Mouse (Mus musculus) spleen, postnatal 10 days (tissue): ENCODE data around the gene Prss56.
A peak's percentile ranks its signal among the peaks of the same experiment; 100 is the strongest.

Experiments
- DNase-seq, 2 experiments: peaks; one replicate each; pipeline ENCODE4 v3.0.0; 2021 to 2022; ENCODE audit warnings: low spot score in 2 of 2

Gene Prss56

DNA sequence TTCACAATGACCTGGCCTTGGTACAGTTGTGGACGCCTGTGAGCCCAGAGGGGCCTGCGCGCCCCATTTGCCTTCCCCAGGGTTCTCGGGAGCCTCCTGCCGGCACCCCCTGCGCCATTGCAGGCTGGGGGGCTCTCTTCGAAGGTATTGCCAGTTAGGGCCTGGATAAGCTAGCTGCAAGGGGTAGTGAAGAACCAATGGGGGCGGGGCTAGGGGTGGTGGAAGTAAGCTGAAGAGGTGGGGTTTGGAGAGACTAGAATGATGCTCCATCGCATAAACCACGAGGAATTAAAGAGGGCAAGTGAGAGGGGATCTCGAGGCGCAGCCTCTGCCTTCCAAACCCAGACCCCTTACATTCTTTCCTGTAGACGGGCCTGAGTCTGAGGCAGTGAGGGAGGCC, 2.4 kb downstream of the Prss56 start:
- peak in 1 of 2 experiments; percentile 23 for DNase-seq

DNA sequence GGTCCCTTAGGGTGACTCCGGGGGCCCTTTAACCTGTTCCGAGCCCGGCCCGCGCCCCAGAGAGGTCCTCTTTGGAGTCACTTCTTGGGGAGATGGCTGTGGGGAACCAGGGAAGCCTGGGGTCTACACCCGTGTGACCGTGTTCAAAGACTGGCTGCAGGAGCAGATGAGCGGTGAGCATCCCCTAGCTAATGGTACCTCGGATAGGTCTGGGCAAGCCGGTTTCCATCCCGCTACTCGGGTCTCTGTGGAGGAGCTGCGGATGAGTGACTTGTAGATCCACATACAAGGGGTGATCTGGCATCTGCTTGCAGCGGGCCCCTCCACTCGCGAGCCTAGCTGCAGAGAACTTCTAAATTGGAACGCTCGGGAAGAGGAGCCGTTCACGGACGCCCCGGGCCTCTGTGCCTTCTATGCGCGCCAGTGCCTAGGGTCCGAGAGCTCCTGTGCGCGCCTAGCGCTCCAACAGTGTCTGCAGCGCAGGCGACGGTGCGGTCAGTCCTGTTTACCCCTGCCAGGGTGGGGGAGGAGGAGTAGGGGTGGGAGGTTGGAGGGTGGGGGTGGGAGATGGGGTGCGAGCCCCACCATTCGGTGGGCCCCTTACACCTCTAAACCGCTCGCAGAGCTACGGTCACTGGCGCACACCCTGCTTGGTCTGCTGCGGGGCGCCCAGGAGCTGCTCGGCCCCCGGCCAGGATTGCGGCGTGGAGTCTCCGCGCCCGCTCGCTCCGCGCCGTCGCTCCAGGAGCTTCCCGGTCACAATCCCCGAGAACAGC, 3.3 kb downstream of the Prss56 start:
- DNase-seq, result no peak

DNA sequence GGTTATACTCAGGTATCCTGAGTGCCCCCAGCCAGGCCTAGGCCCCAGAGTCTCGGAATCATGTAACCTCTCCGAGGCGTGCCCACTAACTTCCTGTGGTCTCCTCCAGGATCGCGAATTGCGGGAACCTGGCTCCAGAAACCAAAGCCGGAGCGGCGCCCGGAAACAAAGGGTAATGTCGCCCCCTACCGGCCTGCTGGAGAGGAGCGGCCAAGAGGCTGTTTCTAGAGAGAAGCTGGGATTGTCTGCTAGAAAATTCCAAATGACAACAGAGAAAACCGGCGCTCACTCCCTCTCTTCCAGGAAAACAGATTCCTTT, 3.9 kb downstream of the Prss56 start:
- peak; percentile 38 to 73 for DNase-seq

DNA sequence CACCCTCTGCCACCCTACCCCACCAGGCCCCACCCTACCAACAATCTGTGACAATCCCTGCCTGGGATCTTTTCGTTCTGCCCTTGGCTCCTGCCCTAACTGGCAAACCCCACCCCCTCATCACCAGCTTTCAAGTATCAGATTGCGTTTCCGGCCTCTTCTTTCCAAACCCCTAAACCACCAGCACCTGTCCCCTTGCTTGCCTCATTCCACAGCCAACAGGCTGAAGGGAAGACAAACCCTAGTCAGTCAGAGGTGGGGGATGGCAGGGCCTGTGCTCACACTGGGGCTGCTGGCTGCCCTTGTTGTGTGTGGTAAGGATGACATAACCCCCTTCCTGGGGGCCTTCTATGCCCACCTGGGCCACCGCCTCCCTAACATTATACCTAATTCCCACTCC, 7.3 kb downstream of the Prss56 start, which contains the start of gene Chrnd:
TSS of gene Chrnd (plus strand) at position 179 of the 400 bp plus-strand sequence.
- DNase-seq, result no peak

DNA sequence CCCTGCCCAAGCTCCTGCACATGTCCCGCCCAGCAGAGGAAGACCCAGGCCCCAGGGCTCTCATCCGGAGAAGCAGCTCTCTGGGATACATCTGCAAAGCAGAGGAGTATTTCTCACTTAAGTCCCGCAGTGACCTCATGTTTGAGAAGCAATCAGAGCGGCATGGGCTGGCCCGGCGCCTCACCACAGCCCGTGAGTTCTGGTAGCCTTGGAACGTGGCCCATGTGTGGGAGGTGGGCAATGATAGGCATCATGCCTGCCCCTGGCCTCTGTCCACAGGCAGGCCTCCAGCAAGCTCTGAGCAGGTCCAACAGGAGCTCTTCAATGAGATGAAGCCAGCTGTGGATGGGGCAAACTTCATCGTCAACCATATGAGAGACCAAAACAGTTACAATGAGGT, 14.2 kb downstream of the Prss56 start:
- DNase-seq, result no peak

DNA sequence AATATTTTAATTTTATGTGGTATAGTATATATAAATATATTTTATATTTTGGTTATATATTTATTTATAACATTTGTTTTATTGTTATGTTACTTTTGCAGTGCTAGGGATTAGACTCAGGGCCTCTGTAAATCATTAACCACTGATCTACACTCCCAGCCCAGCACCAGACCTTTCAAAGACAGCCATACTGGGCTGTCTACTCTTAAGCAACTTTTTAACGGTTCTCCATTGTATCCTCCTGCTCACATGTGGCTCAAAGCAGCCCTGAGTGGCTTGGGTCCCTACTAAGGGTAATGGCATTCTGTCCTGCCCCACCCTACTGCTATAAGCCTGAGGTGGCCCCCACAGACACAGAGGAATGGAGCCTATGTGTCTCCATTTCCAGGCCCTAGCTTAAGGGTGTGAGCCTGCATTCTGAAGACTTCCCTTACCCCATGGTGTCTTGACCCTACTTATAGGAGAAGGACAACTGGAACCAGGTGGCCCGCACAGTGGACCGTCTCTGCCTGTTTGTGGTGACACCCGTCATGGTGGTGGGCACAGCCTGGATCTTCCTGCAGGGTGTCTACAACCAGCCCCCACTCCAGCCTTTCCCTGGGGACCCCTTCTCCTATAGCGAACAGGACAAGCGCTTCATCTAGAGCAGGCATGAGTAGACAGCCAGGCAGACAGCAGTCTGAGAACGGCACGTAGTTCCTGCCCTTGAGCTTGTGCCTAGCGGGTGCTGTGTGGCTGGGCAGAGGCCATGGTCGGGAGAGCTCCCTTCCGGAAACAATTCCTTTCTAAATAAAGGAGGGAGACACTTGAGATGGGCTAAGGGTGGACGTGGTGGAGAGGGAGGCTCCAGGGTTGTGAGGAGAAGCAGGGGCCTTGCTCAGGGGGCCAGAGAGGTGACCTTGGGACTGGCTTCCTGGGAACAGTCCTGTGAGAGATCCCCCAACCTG, 15.3 kb downstream of the Prss56 start:
- DNase-seq, result no peak

DNA sequence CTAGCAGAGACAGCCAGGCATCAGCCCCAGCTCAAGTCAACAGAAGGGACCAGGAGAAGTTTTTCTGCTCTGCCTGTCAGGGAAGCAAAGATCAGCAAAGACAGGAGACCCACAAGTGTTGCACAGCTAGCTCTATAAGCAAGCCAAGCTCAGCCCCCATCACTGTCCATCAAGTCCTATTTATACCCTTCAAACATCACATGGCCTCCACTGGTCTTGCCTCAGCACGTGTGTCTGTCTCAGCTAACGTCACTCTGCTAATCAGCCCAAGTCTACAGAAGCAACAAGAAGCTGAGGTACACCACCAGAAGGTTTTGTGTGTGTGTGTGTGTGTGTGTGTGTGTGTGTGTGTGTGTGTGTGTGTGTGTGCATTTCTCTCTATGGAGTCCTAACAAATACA, 17.7 kb downstream of the Prss56 start:
- no peak for DNase-seq

DNA sequence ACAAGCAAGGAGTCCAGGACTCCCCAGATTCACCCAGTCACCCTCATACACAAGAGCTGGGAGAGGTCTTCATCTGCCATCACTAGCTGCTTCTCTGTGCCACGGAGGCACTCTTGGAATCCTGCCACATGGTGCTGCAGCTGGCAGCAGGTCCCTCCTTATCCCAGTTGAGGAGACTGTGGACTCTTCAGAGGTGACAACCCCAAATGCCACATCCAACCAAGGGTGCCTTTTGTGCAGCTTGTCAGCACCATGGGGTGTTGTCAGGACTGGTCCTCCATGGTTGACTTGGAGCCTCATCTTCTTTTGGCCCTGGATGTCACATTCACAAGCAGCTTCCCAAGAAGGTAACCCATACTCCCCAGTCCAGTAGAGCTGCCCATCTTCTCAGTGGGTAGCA, 18.7 kb downstream of the Prss56 start:
- no peak for DNase-seq

DNA sequence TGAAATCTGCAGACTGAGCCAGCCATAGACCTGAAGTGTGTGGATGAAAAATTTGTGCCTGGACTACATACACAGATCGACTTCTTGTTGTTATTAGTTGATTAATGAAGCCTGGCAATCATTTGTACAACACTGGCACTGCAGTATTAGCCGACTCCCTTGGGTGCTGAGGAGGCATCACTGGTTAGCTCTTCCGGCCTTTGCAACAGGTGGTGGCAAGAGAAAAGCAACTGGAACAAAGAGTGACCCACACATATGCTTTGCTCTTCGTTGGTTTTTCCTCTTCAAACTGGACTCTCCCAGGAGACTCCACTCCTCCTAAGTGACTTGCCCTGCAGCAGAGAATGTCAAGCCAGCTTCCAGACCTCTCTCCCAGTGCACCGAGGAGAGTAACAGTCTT, 20.7 kb downstream of the Prss56 start:
- no peak for DNase-seq

DNA sequence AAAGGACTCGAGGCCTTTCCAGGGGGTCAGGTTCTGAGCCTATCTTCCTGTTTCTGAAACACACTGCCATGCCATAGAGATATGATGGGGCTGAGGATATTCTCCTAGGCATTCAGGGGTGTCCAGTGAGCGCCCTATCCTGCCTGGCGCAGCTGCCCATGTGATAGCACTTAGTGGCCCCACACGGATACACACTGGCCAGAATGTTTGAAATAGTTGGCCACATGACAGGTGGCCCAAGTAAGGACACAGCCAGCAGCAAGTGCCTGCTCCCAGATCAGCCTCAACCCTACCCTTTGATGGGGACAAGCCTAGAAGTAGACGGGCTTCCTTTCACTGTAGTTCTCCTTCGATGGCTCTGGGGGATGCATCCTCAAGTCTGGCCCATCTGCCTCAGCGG, 21.4 kb downstream of the Prss56 start, which contains the start of gene Chrng:
TSS of gene Chrng (plus strand) at position 193 of the 400 bp plus-strand sequence.
- no peak for DNase-seq

DNA sequence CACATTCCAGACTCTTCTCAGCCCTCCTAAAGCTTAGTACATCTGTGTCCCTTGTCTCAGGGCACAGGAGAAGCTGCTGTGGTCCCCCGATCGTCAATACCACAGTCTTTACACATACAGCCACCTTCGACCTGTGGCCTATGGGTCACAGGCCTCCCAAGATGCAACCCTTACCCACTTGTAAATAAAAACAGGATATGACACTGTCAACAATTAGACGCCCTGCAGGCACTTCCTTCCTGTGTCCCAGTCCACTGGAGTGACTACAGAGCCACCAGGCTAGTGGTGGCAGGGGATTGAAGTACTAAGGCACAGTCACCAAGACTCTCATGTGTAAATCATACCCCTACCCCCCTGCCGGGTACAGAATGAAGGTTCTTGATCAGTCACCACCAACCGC, 21.9 kb downstream of the Prss56 start:
- DNase-seq, result no peak

DNA sequence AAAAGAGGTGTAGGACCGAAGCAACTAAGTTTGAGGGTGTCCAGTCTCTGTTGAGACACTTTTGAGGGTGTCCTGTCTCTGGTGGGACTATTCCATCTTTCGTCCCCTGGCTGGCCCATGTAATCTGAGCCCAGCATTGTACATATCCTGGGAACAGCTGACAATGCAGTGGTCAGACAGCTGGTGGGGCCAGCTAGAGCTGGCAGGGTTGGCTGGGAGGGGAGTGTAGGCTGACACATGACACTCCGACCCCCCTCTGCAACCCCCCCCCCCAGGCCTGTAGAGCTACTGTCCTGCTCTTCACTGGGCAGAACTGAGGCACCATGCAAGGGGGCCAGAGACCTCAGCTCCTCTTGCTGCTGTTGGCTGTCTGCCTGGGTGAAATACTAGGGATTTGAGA, 22.4 kb downstream of the Prss56 start:
- no peak for DNase-seq

DNA sequence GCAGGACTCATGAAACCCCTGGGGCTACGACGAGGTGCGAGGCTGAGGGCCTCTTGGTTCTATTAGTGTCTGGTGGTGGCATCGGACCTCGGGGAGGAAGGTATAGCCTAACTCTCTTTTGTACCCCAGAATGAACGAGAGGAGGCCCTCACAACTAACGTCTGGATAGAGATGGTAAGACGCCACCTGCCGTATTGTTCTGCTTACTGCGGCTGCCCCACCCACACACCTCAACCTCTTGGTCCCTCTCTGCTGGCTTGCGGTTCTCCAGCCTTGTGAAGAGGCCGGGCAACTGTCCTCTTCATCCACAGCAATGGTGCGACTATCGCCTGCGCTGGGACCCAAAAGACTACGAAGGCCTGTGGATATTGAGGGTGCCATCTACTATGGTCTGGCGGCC, 23.2 kb downstream of the Prss56 start:
- peak in 1 of 2 experiments; percentile 51 for DNase-seq

DNA sequence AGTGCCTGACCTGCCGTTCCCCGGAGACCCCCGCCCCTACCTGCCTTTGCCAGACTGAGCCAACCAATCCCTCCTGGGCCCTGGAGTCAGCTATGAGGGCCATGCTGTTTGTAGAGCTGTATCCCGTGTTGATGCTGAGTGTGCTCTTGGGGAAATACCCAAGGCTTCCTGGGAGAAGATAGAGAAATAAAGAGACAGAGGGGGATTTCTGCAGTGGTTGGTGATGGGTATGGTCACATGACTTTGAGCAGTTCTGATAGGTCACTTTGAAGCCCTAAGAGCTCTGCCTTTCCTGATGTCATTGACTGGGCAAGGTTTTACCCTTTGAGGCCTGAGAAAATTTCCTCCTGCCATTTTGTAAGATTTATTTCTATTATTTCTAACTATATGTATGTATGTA, 28.3 kb downstream of the Prss56 start:
- no peak for DNase-seq

DNA sequence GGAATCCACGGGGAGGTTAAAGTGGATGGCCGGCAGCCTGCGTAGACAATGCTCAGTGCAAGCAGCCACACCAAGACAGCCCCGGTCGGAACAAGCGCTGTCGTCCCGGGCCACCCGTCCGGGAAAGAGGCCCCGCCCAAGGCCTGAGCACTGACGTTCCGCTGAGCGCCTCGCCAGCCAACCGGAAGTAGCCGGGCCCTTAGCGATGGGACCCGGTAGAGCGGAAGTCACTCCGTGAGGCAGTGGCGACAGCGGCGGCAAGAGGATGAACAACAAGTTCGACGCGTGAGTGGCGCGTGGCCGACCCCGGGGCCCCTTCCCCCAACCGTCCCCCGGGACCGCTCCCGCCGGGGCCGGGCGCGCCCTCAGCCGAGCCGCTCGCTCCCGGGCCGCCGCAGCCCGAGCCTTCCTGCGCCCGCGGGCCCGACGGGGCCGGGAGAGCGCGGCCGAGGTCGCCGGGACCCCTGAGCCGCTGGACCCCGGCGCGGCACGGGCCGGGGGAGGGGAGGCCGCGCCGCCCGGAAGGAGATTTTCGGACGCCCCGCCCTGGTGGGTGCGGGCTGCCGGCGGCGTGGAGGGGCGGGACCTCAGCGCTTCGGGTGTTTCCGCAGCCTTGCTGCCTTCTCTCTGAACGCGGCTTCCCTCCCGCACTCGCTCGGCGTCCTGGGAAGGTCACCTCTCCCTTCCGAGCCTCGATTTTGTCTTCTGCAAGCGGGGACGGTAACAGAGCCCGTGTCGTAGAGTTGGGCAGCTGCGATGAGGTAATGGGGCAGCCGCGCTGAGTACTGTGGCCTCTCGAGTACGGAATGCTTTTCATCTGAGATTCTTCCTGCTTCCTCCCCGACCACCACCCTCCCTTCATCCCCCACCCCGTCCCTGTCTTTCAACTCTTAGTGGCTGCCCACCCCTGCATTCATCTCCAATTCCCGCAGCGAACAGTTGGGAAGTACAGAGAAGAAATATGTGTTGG, 30.9 kb downstream of the Prss56 start, which contains the start of gene Eif4e2:
TSS of gene Eif4e2 (plus strand) at position 180 of the 970 bp plus-strand sequence.
- peak; percentile 84 to 96 for DNase-seq

DNA sequence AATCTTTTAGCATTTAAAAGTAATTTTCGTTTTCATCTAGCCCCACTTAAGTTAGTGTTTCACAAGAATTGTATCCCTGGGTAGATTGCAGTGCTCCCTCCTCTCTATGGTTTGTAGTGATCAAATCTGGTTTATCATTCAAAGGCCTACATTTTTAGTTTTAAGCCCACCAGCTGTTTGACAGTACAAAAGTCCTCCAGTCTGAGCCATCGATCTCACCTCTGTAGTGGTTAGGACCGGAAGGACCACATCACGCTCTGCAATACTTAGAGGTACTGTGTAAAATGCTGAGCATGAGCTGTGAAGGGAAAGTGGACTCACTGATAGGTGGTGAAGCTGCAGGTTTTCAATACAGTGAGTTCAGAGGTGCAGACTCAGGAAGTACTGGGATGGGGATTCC, 31.6 kb downstream of the Prss56 start:
- DNase-seq, result no peak

DNA sequence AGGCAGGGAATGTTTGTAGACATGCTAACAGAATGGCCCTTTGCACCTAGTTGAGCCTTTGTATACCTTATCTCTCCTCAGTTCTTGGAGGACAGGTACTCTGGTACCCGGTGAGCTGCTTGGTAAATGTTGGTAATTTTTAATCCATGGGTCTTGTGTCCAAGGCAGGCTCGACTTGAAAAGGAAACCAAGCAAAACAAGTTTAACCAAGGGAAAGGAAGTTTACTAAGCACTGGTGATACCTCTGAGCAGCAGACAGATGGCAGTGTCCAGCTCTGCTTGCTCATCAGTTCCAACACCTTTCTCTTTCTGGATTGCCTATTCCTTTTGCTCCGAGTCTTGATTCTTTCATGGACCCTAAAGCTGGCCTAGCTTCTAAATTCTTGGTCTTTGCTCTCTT, 34.8 kb downstream of the Prss56 start:
- no peak for DNase-seq

DNA sequence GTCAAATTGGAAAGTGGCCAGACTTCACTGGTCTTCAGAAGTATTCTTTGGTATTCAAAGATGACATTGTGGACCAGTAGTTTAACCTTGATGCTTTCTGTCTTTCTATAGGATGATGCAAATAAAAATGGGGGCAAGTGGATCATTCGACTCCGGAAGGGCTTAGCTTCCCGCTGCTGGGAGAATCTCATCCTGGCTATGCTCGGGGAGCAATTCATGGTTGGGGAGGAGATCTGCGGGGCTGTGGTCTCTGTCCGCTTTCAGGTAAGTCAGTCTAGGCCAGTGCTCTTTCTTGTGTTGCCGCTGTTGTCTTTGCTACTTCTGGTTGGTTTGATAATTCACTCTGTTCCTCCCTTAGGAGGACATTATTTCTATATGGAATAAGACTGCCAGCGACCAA, 42.6 kb downstream of the Prss56 start:
- DNase-seq, result no peak

DNA sequence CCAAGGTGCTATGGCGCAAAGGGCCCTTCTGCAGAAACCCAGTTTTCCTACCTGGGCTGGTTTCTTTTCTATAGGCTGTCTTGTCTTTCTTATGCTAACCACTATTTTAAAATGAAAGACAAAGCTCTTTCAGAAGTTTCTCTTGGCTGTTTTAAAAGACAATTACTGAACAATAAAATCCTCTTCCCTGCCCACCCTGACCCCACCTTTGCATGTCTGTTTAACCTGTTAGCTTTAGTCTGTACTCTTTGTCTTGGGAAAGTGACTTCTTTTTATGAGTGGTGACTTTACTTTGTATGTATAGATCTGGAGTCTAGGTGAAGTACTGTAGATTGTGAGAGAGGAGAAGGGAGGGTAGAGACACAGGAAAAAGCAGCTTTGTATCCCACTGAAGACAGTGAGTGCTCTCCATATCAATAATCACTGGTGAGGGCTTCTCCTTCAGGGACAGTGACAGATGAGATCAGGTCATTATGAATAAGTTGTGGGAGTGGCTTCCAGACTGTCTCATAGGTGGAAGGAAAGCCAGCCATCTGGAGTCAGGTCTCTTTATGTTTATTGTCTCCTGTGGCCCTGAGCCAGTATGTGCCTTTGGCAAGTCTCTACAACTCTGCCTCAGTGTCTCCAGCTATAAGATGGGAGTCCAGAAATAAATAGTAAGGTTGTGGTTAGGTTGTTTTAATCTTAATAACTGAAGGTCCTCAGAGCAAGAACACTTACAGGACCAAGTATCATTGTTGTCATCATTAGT, 43.5 kb downstream of the Prss56 start:
- DNase-seq, result no peak

DNA sequence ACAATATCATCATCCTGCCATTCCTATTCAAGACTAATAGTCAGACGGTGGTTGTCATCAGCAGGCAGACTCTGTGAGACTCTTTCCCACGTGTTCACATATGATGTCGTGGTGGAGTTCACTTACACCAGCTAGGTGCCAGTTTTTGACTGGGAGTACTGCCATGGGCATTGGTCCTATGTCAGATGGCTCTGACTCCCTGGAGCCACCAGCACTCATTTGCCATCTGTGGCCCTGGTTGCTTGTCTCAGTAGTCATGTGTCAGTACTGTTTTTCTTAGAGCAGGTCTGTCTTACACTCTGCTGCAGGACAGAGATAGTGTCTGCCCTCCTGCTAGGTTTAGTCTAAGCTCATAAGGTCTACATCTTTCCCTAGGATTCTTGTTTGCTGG, 44.0 kb downstream of the Prss56 start:
- DNase-seq, result no peak

DNA sequence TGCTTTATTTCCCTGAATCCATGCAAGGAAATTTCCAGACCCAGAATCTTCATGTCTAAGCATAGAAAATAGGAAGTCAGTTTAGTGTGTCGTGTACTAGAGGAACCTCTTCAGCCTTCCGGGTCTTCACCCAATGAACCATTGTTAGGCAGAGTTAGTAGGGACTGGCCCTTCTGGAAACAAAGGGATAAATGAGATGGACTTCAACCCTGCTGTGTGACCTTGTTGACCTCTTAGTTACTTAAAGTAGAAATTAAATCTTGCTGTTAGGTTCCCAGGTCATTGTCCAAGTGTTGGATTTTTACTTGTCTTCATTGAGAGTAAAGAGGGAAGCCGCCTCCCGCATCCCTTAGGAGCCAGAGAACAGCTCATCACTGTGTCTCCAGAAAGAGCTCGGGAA, 47.5 kb downstream of the Prss56 start:
- no peak for DNase-seq
